Mouse (Mus musculus): ENCODE measurements around the gene Hyls1. TPM values are rescaled to one million over a fixed set of nuclear protein-coding genes. Genes with fewer than 3 reads are reported as not detected.

Hyls1 gene
- polyA plus RNA-seq (2014; fragmentation: Illumina TruSeq; extraction: RNeasy Lipid Tissue Mini Kit (QIAGEN cat#74804); ENCODE audit: low read depth, low replicate concordance), result 221 TPM

DNA sequence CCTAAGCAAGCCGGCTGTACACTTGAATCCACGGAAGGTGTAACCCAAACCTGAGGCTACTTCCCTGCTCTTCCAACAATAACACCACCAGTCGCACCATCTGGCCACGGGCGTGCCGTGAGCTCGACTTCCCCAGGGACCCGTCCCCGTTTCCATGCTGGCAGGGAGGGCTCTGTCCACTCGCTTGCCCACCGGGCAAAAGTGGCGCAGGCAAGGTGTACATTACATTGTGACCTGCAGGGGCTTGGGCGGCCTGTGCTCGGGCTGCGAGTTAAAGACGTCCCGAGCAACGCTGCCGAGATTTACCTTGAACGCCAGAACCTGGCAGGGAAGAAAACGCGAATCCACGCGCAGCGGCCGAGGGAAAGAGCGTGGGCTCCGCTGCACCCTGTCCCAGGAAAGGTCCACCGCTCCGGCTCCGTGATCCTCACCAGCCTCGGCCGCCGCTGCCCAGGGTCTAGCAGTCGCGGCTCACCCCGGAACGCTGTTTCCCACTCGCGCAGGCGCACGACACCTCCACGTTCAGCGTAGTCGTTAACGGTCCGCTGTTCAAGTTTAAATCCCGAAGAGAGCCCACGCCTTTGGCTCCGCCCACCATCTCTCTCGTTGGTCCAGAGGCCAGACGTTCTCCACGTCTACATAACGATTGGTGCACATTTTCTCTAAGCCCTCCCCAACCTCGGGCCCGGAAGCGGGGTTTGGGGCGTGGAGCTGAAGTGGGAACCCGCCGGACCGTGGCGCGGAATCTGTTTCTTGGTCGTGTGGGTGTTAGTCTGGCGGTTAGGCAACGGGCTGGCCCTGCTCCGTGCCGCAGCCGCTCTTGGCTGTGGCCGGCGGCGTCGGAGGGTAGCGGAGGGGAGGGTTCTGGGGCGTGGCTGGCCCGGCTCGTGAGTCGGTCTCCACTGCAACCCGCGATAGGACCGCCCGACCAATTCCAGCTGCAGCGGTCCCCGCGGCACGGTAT lies at the start of gene Hyls1, which contains the start of gene Pate2:
Gene Hyls1, minus strand, starts transcription at position 828 of the 964 bp plus-strand sequence.
Gene Pate2, plus strand, starts transcription at position 714 of the 964 bp plus-strand sequence.

DNA sequence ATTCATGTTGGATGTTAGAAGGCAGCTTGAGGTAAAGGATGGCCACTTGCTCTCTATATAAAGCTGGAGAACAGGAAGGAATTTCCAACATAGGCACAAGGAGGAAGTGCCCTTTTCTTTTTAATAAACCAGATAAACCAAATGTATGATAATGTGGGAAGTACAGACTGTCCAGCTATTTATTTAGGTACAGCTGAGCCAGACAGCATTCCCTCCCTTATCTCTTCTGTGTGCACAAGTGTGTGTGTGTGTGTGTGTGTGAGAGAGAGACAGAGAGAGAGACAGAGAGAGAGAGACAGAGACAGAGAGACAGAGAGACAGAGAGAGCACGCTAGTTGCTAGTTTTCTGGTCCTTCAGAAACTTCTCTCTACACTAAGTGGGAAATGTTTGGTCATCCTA lies 41.6 kb upstream of the Hyls1 start, which contains the start of gene Pate4:
Gene Pate4, minus strand, starts transcription at position 101 of the 400 bp plus-strand sequence.

DNA sequence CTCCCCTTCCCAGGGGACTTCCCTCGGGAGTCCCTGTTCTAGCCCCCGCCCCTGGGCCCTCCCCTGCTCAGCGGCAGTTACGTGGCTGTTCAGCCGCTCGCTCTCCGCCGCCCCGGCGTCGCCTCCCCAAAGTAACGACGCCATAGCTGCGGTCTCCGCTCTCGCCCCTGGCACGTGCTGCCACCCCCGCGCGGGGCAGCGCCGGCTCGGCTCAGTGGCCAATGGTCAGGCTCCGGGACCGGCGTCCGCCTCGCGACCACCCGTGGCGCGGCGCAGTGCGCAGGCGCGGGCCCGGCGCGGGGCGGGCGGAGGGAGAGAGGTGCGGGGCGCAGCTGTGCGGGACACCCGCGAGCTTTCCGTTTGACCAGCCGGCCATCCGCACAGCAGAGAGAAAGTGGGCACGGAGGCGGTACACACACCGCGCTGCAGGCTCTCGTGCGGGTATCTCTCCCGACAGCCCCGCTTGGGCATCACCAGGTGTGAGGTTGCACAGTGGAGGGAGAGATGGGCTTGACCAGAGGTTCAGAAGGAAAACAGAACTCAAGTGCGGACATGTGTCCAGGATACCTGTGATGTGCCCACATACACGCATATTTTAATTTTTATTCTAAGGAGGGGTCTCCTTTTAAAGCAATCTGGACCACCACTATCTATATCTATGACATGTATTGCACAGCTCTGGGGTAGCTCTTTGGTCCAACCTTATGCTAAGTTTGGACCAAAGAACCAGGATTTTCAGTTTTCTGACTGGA lies 11.8 kb downstream of the Hyls1 start, which contains the start of the genes Ddx25 and Pus3:
Gene Ddx25, minus strand, starts transcription at position 272 of the 752 bp plus-strand sequence.
Gene Pus3, plus strand, starts transcription at position 339 of the 752 bp plus-strand sequence.

DNA sequence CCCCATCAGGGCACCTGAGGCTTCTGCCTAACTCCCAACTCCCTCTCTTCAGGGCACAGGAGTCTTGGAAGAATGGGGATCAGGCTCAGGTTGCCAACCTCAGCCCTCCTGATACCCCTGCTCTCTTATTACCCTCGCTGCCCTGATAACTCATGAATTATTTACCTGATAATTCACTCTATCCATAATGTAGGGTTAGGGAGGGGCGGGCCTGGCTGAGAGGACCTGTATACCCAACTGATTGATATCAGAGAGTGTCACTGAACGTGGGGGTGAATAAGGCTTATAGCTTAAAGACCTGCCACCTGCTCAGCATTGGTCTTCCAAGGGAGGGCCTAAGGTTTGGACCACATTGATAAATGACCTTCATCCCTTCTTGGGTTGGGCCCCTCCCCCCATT lies 52.0 kb downstream of the Hyls1 start, which contains the start of gene Gm1113:
Gene Gm1113, minus strand, starts transcription at position 101 of the 400 bp plus-strand sequence.

Other genes with a start within 250 kb of the Hyls1 start
- gene Cdon, start 149.3 kb downstream of the Hyls1 start, polyA plus RNA-seq (2014; fragmentation: Illumina TruSeq; extraction: RNeasy Lipid Tissue Mini Kit (QIAGEN cat#74804); ENCODE audit: low read depth, low replicate concordance), result 2.9 TPM
- not detected for gene Gm1113, start 52.1 kb downstream of the Hyls1 start, polyA plus RNA-seq (2014; fragmentation: Illumina TruSeq; extraction: RNeasy Lipid Tissue Mini Kit (QIAGEN cat#74804); ENCODE audit: low read depth, low replicate concordance)
- gene Ddx25, start 11.9 kb downstream of the Hyls1 start, polyA plus RNA-seq (2014; fragmentation: Illumina TruSeq; extraction: RNeasy Lipid Tissue Mini Kit (QIAGEN cat#74804); ENCODE audit: low read depth, low replicate concordance), result 147 TPM
- 18.3 TPM for gene Pus3, start 11.8 kb downstream of the Hyls1 start, polyA plus RNA-seq (2014; fragmentation: Illumina TruSeq; extraction: RNeasy Lipid Tissue Mini Kit (QIAGEN cat#74804); ENCODE audit: low read depth, low replicate concordance)
- gene Pate2, start 114 bp downstream of the Hyls1 start, polyA plus RNA-seq (2014; fragmentation: Illumina TruSeq; extraction: RNeasy Lipid Tissue Mini Kit (QIAGEN cat#74804); ENCODE audit: low read depth, low replicate concordance), result 5.9 TPM
- not detected for gene Pate4, start 41.5 kb upstream of the Hyls1 start, polyA plus RNA-seq (2014; fragmentation: Illumina TruSeq; extraction: RNeasy Lipid Tissue Mini Kit (QIAGEN cat#74804); ENCODE audit: low read depth, low replicate concordance)
- 0.52 TPM for gene Pate3, start 77.8 kb upstream of the Hyls1 start, polyA plus RNA-seq (2014; fragmentation: Illumina TruSeq; extraction: RNeasy Lipid Tissue Mini Kit (QIAGEN cat#74804); ENCODE audit: low read depth, low replicate concordance)
- gene Pate1, start 117.0 kb upstream of the Hyls1 start, polyA plus RNA-seq (2014; fragmentation: Illumina TruSeq; extraction: RNeasy Lipid Tissue Mini Kit (QIAGEN cat#74804); ENCODE audit: low read depth, low replicate concordance), result 0.63 TPM
- gene Gm17677, start 170.7 kb upstream of the Hyls1 start, polyA plus RNA-seq (2014; fragmentation: Illumina TruSeq; extraction: RNeasy Lipid Tissue Mini Kit (QIAGEN cat#74804); ENCODE audit: low read depth, low replicate concordance), result not detected
- not detected for gene Gm17727, start 207.7 kb upstream of the Hyls1 start, polyA plus RNA-seq (2014; fragmentation: Illumina TruSeq; extraction: RNeasy Lipid Tissue Mini Kit (QIAGEN cat#74804); ENCODE audit: low read depth, low replicate concordance)
- 3.0 TPM for gene Gm27235, start 219.7 kb upstream of the Hyls1 start, polyA plus RNA-seq (2014; fragmentation: Illumina TruSeq; extraction: RNeasy Lipid Tissue Mini Kit (QIAGEN cat#74804); ENCODE audit: low read depth, low replicate concordance)
- gene D730048I06Rik, start 219.7 kb upstream of the Hyls1 start, polyA plus RNA-seq (2014; fragmentation: Illumina TruSeq; extraction: RNeasy Lipid Tissue Mini Kit (QIAGEN cat#74804); ENCODE audit: low read depth, low replicate concordance), result 1.7 TPM

Measured in testis, adult 10 weeks (tissue).